Mouse (Mus musculus) heart, adult 2 months (tissue): Measurements from ENCODE around the gene Pla2g6. TPM values are rescaled to one million over a fixed set of nuclear protein-coding genes. Genes with fewer than 3 reads are reported as not detected.

Source experiments
- DNase-seq, 2 experiments: peaks; one replicate each; pipeline ENCODE4 v3.0.0; 2021
- H3K27ac ChIP-seq: fragments of 200-600 bp; 2 replicates; pipeline ENCODE4 v1.8.1; 2022
- H3K27me3 ChIP-seq: fragments of 200-500 bp; 2 replicates; pipeline ENCODE4 v1.6.1; 2012; ENCODE audit warnings: mild to moderate bottlenecking, low read length, inconsistent platforms, mixed read lengths; ENCODE audit not compliant: control insufficient read depth, insufficient read depth
- H3K36me3 ChIP-seq: fragments of 200-500 bp; 2 replicates; pipeline ENCODE4 v1.6.1; 2012; ENCODE audit warnings: low read length, inconsistent platforms; ENCODE audit not compliant: control insufficient read depth, insufficient read depth
- H3K4me1 ChIP-seq: fragments of 200-500 bp; 2 replicates; pipeline ENCODE4 v1.6.1; 2011; ENCODE audit warnings: low read length; ENCODE audit not compliant: control insufficient read depth, insufficient read depth
- H3K4me3 ChIP-seq: fragments of 200-600 bp; 2 replicates; pipeline ENCODE4 v1.8.1; 2022
- H3K79me2 ChIP-seq: fragments of 200-500 bp; replicated peaks from 2 replicates; pipeline ENCODE4 v1.6.1; 2012; ENCODE audit warnings: mild to moderate bottlenecking, inconsistent platforms, low read length, moderate library complexity, mixed read lengths; ENCODE audit not compliant: control insufficient read depth, insufficient read depth
- H3K9ac ChIP-seq: fragments of 200-500 bp; 2 replicates; pipeline ENCODE4 v1.6.1; 2012; ENCODE audit warnings: low read depth, mild to moderate bottlenecking, control low read depth, inconsistent platforms, low read length, mixed read lengths
- CTCF ChIP-seq: fragments of 200-600 bp; IDR thresholded peaks from 2 replicates; pipeline ENCODE4 v1.8.1; 2022; ENCODE audit warnings: antibody characterized with exemption, mild to moderate bottlenecking, moderate library complexity
- EP300 ChIP-seq: fragments of 200-500 bp; IDR thresholded peaks from 2 replicates; pipeline ENCODE4 v1.6.1; 2011; ENCODE audit warnings: low read depth, low read length, control low read depth; ENCODE audit not compliant: insufficient read depth
- POLR2A ChIP-seq: fragments of 200-500 bp; IDR thresholded peaks from 2 replicates; pipeline ENCODE4 v1.6.1; 2011; ENCODE audit warnings: mild to moderate bottlenecking, low read depth, low read length, control low read depth; ENCODE audit not compliant: insufficient read depth
- WGBS: fragments of 180-500 bp; shearing (Covaris S2); methylation state at CpG from one replicate; pipeline ENCODE4 v1.1.7; 2018; 5-methylcytosine and 5-hydroxymethylcytosine counted together
- intact Hi-C: fragments of 180-260 bp; cut with DNase I; formaldehyde crosslinking; loops from one replicate; pipeline ENCODE4 v1.15.1; 2025
- polyA plus RNA-seq: library from polyadenylated mRNA; depleted of rRNA; stranded (reverse); fragments of >200 nt; gene quantifications from 2 replicates; pipeline ENCODE4 v1.2.3, GENCODE M21; 2012
- total RNA-seq, 2 experiments: library from RNA; stranded (reverse); gene quantifications; 2 replicates each; pipeline ENCODE4 v1.2.3; 2021

Pla2g6 gene
- total and polyA plus RNA-seq, 3 experiments = 10.7 to 14.0 (median 11.0) TPM

DNA sequence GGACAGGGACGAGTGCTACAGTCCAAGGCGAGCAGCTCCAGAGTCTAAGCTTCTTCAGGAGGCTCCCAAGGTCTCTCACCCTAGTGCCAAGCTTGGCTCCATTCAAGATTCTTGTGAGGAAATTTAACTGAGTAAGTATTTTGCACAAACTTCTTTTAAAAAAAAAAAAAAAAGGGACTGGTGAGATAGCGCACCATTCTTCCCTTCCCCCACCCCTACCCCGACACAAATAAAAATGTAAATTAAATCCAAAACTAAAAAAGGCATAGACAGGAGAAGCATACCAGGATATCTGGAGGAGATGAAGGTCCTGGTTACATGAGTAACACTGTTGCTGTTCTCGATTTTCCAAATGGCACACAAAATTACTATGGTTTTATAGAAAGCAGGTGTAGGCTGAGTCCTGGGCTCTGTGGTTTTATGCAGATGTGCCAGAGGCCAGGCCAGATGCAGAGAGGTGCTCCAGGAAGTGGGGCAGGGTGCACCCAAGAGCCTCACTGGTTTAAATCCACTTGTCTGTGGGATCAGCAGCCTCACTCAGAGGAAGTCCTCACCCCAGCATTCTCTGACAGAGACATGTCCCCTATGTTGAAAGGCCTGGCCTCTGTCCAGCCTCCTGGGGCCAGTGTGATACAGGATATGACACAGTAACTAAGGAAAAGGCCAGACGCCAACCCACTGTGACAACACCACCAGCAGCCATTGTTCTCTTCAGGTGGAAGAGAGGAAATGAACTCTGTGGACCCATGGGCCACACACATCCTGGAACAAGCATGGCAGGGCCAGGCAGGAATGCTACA, 5.0 kb downstream of the Pla2g6 start:
- Histone ChIP-seq H3K27me3 (no peaks in the 10 kb centered on the region), H3K4me1 (peaks cover 21% of the 10 kb centered on the region), H3K4me3 (no peak overlapping the region), H3K27ac (peak overlapping the region; percentile 79), H3K79me2 (no peaks in the 10 kb centered on the region), H3K9ac (peak overlapping the region; percentile 39; the same call in 1 of the 2 replicates), H3K36me3 (no peaks in the 10 kb centered on the region)
- TF ChIP-seq CTCF (no peak), POLR2A (0 out of 2 replicates have a peak, but pooled peaks have one; percentile 40), EP300 (peak; percentile 96)
- peak; percentile 82 to 90 for DNase-seq
- intact Hi-C loops = loop anchor here (5.0 kb wide), 3 partner anchors 34 to 54 kb away; no protein-coding TSS in a partner anchor
- WGBS = 50% methylated on average over 6 of the region's 6 CpGs

- TF ChIP-seq POLR2A = no peak
- TF ChIP-seq CTCF = no peak
- no peak for TF ChIP-seq EP300
- Histone ChIP-seq H3K27ac (peak overlapping the region; percentile 79), H3K27me3 (no peaks in the 10 kb centered on the region), H3K4me1 (peaks cover 20% of the 10 kb centered on the region), H3K36me3 (no peaks in the 10 kb centered on the region), H3K79me2 (no peaks in the 10 kb centered on the region), H3K4me3 (no peak overlapping the region), H3K9ac (peak overlapping the region; percentile 39; the same call in 1 of the 2 replicates)
- intact Hi-C loops = loop anchor here (5.0 kb wide), 3 partner anchors 35 to 55 kb away; no protein-coding TSS in a partner anchor
- DNase-seq = no peak
- 47% methylated on average over 11 of the region's 11 CpGs for WGBS
Measured at GRCm38 (mm10) chr15:79322281-79322990, 5.8 kb downstream of the Pla2g6 start.

DNA sequence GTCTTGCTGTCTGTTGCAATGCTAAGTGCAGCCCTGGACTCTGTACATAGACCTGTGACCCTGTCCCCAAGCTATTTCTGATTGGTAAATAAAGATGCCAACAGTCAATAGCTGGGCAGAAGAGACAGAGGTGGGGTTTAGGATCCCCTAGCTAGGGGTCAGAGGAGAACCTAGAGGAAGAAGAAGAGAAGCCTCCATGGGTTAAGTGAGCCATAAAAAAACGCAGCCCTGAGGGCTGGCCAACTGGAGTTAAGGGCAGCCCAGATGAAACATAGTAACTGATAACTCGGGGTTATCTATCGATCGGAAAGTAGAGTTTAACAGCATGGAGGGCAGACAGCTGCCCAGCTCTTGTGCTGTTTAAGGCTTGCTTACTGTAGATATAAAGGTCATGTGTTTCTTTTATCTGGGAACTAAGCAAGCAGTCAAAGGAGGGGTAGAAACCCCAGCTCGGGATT, 6.4 kb downstream of the Pla2g6 start:
- H3K4me1 ChIP-seq = peaks cover 16% of the 10 kb centered on the region
- no peaks in the 10 kb centered on the region for H3K27me3 ChIP-seq
- H3K27ac ChIP-seq = no peak overlapping the region; the same call in 1 of the 2 replicates
- TF ChIP-seq POLR2A (no peak), CTCF (no peak)
- H3K9ac ChIP-seq = no peak overlapping the region
- no peaks in the 10 kb centered on the region for H3K36me3 ChIP-seq
- no peak overlapping the region for H3K4me3 ChIP-seq
- intact Hi-C loops = loop anchor here (5.0 kb wide), 3 partner anchors 36 to 56 kb away; no protein-coding TSS in a partner anchor
- DNase-seq = no peak
- 55% methylated on average over 5 of the region's 5 CpGs for WGBS
- no peaks in the 10 kb centered on the region for H3K79me2 ChIP-seq

- intact Hi-C loops = no loop called here
- Histone ChIP-seq H3K9ac (no peak overlapping the region), H3K4me1 (no peaks in the 10 kb centered on the region), H3K36me3 (no peaks in the 10 kb centered on the region), H3K4me3 (no peak overlapping the region), H3K27ac (no peak overlapping the region), H3K27me3 (no peaks in the 10 kb centered on the region), H3K79me2 (no peaks in the 10 kb centered on the region)
- TF ChIP-seq CTCF (no peak), EP300 (no peak), POLR2A (no peak)
- WGBS = 68% methylated on average over 8 of the region's 8 CpGs
- DNase-seq = no peak
Measured at GRCm38 (mm10) chr15:79313848-79314369, 14.3 kb downstream of the Pla2g6 start.

- Histone ChIP-seq H3K36me3 (no peaks in the 10 kb centered on the region), H3K27ac (no peak overlapping the region), H3K79me2 (no peaks in the 10 kb centered on the region), H3K27me3 (no peaks in the 10 kb centered on the region), H3K4me3 (no peak overlapping the region), H3K4me1 (no peaks in the 10 kb centered on the region), H3K9ac (no peak overlapping the region)
- 66% methylated on average over 4 of the region's 4 CpGs for WGBS
- intact Hi-C loops = no loop called here
- DNase-seq = no peak
- no peak for TF ChIP-seq EP300
- no peak for TF ChIP-seq CTCF
- no peak for TF ChIP-seq POLR2A
Measured at GRCm38 (mm10) chr15:79307861-79308260, 20.3 kb downstream of the Pla2g6 start.
